Mouse (Mus musculus) embryo, embryonic 11.5 days (tissue): ENCODE data around the gene Aldoart2.
A peak's percentile ranks its signal among the peaks of the same experiment; 100 is the strongest.
"Not testable (repeated sequence)": the region's sequence is repeated elsewhere in the genome, so short reads cannot be mapped to it uniquely, and the experiment has no call there.

Experiments used
- DNase-seq: peaks from one replicate; pipeline ENCODE4 v3.0.0-alpha.2; 2012; ENCODE audit warnings: low read depth, low spot score

The Aldoart2 gene

DNA sequence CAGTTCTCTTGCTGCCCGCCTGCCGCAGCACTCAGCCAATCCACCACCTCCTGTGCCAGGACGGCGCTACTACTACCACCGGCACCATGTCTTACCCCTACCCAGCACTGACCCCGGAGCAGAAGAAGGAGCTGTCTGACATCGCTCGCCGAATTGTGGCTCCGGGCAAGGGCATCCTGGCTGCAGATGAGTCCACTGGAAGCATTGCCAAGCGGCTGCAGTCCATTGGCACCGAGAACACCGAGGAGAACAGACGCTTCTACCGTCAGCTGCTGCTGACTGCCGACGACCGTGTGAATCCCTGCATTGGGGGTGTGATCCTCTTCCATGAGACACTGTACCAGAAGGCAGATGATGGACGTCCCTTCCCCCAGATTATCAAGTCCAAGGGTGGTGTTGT lies at the start of gene Aldoart2:
Gene Aldoart2 (plus strand): TSS at position 34 of the 400 bp plus-strand sequence.
- no peak for DNase-seq

DNA sequence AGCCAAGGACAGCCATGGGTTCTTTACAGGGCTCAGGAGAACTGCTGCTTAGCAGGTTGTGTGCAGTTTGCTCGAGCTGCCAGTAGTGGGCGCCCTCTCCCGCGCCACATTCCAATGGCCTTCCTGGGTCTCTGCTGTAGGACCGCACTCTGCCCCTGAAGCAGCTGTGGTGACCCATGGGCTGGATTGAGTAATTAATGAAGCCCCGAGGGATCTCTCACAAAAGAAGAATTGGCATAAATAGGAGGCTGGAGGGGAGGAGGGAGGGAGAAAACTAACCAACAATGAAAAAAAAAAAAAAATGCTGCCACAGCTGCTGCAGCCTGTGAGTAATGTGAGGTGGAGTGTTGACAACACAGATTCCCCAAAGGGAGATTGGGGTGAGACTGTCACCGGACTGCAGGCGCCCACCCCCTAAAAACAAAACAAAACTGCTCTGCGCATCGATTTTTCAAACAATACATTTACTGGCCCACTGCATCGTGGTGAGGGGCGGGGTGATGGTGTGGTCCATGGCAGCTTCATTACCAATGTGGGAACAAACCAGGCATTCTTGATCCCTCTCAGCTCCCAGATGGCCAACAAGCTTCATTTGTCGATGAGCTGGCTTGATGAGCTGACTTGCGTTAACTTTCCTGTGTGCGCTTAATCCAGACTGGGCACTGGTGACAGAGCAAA lies 46.8 kb upstream of the Aldoart2 start:
- DNase-seq = peak; percentile 23

DNA sequence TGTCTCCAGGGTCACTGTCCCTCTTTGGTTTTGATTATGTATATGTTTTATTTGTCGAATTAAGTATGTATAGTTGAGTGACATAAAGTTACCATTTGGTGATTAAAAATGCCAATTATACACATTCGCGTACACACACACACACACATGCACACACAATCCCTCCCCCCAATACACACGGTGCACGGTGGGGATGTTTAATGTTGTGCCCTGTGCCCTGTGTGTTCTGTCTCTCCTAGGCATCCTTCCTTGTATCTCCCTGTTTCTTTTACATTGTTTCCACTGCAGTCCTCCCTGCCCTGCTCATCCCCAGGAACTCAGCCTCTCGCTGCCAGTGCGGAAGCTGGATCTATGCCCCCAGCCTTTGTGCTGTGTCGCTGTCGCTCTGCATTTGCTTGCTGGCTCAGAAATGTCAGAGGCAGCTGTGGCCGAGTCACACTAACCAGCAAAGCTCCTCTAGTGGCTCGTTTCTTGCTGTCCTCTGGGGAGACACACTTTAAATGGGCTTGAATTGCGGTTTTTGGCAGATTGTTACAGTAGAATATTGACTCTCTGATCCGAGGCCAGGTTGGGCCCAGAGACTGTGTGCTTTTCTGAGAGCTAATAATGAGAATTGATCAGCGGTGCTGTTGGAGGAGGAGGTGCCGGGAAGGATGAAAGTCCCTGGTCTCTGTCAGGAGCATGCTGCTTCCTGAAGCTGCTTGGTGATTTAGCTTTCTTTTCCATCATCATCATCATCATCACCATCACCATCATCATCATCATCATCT lies 37.9 kb upstream of the Aldoart2 start:
- no peak for DNase-seq

DNA sequence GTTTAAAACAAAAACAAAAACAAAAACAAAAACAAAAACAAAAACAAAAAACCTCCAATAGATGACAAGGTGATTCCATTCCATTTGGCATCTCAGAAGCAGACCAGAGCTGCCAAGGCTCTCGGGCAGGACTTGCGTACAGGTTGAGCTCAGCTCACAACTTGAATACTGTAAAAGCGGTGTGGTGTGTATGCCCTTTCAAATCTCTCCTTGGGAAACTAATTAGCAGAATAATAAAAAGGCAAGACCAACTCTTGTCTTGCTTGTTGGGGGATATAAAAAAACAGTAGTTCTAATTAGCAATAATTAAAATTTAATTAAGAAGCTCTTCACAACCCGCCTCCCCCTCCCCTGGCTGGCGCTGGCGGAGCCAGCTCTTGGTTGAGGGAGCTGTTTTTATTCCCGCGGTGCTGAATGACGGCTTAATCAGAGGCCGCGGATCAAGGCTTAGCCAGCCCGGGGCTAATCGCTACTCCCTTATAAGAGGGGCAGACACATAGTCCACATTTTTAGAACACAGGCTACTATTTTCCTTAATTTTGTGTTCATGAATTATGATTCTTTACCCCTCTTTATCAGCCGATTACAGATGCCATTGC lies 28.4 kb upstream of the Aldoart2 start:
- peak; percentile 17 for DNase-seq

DNA sequence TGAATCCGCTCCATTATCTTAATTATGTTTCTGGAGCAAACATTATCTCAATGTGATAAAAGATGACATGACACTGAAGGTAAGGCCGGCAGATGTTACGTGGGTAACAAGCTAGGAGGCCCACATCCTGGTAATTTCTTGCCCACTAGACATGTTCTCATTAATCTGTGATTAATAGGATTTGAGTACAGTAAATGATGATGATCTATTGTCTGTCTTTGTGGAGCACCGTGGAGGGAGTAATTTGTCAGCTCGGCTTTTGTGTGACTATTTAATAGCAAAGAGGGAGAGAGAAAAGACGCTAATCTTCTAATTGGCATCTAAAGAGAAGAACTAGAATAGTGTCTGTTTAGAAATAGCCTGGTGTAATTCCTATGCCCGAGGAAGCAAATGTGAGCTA lies 27.3 kb upstream of the Aldoart2 start:
- DNase-seq = no peak

DNA sequence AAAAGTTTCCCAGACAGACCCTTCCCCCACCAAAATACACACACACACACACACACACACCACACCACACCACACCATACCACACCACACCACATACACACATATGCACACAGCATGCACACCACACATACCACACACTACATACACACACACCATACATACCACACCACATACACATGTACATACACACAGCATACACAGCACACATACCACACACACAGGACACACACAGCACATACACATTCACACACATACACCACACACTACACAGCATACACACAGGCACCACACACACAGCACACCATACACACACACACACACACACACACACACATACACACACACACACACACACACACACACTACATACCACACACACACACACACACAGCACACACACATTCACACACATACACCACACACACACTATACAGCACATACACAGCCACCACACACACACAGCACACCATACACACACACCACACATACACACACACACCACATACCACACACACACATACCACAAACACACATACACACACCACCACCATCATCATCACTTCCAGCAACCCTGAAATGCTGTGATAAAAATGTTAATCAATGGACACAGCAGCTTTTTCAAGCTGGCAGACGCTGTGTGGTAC lies 26.6 kb upstream of the Aldoart2 start:
- no peak for DNase-seq

DNA sequence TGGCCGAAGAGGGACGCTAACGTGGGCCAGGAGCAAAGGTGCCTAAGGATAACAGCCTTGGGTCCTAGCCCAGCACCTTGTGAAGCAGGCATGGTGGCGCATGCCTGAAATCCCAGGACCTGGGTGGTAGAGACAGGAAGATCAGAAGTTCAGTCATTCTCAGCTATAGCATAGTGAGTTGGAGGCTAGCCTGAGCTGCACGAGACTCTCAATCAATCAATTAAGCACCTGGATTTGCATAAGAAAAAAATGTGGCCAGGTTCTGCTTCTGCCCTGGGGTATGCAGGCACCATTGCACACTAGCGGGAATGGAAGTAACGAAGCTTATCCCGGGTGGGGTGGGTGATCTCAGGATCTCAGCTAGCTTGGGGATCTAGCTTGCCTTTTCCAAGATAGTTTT lies 25.9 kb upstream of the Aldoart2 start:
- DNase-seq = no peak

DNA sequence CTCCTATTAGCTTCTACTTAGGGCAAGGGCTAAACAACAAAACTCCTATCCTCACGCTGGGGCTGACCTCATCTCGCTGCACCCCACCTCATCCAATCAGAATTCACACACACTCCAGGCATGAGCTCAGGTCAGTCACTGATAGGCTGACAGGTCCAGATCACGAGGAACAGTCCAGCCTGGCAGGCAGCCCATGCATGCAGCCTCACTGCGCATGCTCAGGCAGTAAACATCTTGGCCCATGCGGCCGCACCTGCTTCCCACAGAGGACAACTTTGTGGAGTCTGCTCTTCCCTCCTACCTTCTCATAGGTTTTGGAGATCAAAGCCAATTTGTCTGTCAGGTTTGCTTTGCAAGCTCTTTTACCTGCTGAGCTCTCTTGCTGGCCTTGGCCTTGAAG lies 10.1 kb upstream of the Aldoart2 start:
- DNase-seq = not testable (repeated sequence)

DNA sequence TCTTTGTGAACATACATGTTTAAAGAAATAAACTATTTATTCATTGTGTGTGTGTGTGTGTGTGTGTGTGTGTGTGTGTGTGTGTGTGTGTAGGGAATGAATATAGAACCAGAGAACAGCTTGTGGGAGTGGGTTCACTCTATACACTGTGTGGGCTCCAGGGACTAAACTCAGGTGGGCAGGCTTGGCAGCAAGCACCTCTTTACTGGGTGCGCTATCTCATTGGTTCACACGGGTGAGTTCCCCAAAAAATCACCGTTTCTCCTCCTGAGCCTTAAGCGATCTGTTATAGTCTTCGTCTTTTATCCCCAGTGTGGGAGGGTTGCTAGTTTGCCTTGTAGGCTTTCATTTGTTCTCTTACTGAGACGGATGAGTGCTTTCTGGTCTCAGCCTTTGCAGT lies 7.2 kb upstream of the Aldoart2 start:
- no peak for DNase-seq

DNA sequence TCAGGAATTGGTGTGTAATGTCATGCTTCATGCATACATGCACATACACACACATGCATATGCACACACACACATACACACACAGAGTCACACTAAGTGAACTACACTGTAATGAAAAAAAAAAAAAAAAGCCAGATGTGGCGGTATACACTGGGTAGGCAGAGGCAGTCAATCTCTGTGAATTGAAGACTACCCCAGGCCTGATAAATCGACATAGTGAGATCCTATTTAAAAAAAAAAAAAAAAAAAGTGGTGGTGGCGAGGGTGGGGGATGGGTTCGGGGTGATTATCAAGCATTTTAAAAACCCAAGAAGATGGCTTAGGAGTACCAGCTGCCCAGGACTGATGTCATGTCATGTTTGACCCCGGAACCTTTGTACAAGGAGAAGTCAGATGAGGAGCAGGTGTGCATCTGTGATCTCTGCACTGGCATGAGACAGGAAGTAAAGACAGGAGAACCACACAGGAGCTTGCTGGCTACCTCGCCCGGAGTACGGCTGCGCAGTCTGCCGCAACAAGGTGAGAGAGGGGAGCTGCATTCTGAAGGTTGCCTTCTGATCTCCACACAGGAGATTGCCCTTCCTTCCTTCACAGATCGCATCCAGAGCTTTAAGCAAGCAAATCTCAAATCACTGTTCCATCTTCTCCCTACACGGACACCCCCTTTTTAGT lies 5.7 kb upstream of the Aldoart2 start:
- DNase-seq = no peak

DNA sequence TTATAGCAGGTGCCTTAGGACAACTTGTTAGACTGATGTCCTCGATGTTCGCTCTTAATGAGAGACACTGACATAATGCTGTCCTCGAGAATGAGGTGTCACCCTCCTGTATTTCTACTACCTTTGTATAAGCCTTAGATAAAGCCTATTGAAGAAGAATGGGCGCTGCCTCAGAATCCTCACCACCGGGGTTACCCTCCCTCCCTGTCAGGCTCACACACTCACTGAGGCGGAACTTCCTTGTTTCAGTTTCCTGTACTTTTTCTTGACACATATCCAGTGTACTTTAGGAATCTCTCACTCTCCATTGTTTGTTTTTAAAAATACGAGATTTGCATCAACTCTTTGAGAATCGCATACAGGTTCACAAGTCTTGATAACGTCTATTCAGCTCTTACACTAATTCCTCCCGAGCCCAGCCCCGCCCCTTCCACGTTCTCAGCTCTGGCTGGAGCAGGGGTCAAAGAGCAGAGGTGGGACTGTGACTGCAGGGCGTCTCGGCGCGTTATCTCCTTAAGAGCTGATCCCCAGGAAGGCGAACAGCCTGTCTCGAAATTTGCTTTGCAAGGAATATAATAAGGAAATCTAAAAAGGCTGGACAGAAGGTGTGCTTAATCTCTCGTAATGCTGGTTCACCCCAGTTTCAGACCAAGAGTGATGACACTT lies 4.9 kb upstream of the Aldoart2 start:
- DNase-seq = no peak

DNA sequence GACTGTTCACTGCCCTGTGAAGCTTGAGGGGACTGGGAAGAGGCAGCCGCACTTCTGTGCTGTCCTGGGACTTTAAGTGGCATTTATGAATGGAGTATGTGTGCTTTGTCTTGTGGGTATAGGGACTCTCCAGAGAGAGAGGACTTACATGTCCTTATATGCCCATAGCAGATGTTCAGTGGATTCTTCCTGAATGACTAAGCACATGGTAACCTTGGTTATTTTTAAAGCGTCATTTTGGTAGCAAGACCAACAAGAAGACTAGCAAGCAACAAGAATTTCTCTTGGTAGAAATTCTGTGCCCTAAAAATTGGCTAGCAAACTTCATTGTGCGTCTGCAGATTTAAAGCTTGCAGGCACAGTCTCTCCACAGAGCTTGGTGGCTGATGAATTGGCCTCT lies 1.3 kb upstream of the Aldoart2 start:
- no peak for DNase-seq

DNA sequence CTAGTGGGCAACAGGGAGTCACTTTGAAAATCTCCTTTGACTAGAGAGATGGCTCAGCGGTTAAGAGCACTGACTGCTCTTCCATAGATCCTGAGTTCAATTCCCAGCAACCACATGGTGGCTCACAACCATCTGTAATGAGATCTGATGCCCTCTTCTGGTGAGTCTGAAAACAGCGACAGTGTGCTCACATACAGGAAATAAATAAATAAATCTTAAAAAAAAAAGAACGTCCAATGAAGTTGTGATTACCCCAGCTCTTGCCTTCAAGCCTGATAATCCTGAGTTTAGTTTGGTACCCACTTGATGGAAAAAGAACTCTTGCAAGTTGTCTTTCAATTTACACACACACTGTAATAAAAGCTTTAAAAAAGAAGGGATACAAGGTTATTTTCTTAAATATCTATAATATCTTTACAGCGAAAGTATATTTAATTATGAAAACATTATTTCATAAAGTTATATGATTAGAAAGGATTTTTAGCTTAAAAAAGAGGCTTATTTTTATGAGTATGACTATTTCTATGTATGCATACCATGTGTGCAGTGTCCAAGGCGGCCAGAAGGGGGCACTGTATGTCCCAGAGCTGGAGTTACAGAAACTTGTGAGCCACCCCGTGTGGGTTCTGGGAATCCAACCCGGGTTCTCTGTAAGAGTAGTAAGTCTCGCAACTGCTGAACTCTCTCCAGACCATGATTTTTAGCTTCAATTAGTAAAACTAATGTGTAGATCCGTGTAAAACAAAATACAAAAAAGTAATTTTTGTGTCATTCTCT lies 664 bp upstream of the Aldoart2 start:
- no peak for DNase-seq

DNA sequence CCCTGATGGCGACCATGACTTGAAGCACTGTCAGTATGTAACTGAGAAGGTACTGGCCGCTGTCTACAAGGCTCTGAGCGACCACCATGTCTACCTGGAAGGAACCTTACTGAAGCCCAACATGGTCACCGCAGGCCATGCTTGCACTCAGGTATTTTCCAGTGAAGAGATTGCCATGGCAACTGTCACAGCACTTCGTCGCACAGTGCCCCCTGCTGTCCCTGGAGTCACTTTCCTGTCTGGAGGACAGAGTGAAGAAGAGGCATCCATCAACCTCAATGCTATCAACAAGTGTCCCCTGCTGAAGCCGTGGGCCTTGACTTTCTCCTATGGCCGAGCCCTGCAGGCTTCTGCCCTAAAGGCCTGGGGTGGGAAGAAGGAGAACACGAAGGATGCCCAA lies 828 bp downstream of the Aldoart2 start:
- DNase-seq = no peak

DNA sequence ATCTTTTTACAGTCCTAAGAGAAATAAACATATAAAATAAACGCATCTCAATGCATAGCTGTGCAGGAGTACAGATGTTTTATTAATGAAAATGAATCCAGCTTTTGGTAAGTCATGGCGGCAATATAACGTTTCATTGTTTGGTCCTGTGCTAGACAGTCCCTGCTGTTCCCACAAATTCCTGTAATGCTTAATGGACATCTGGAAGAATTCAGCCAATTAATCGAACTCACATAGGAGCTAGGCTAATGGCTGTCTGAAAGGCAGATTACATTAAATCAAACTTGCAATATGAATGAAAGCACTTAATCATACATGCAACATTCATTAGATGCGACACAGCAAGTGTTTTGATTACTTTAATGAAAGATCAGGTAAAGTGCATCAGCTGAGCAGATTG lies 1.8 kb downstream of the Aldoart2 start:
- DNase-seq = no peak

DNA sequence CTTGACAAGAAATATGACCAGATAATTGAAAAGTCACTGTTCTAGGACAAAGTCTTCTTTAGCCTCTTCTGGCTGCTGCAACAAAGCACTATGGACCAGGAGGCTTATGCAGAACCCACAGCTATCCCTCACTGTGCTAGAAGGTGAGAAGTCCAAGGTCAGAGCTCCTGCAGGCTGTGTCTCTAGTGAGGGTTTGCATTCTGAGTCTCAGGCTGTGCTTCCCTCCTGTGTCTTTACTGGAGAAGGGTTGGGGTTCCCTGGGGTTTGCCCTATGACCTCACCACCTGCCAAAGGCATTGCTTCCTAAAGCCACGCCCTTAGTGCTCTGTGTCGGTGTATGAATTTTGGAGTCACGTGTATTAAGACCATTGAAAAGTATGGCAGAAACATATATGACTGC lies 3.4 kb downstream of the Aldoart2 start:
- no peak for DNase-seq

DNA sequence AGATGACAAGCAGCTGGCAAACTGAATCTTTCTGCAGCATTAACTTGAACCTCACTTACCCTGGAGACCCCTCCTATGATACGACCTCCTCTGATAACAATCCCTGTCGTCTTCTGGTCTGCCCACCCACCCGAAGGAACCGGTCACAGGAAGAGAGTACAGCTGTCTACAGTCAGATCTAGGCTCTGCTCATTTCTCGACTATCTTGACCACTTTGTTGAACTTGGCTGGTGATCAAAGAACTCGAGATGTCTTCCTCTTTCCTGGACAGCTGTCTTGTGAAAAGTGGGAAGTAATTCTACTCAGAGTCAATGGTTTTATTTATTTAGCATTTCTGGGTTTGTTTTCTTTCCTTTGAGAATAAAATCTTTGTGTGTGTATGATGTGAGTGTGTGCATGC lies 4.6 kb downstream of the Aldoart2 start:
- no peak for DNase-seq

DNA sequence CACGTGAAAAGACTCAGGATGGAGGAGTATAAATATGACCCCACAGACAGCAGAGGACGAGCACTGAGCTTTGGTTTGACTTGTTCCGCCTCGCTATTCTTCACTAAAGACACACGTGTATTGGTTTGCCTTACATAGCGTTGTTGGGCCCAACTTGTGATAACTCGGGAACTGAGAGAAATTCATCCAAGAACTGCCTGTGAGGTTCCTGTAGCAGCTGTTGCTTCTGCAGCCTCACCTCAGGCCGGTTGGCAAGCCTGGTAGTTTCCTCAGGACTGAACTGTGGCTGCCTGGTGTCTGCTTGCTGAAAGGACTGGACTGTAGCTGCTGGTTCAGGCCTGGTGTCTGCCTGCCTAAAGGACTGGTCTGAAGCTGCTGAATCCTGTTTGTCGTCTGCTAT lies 5.6 kb downstream of the Aldoart2 start:
- DNase-seq = no peak

DNA sequence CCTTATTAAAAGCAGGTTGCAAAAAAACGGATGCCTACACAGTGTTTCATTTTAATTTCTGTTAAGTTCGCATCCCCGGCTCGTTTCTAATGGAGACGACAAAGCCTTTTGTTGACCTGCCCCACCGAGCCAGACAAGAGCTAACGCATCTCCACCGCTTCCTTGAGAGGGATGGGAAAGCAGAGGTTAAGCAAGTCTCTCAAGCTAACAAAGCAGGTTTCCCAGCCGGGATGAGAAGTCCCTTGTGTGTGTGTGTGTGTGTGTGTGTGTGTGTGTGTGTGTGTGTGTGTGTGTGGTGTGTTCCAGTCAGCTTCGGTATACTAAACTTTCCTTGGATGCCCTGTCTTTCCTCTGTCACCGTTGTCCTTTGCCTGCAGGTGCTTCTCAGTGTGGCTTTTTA lies 6.1 kb downstream of the Aldoart2 start:
- no peak for DNase-seq

DNA sequence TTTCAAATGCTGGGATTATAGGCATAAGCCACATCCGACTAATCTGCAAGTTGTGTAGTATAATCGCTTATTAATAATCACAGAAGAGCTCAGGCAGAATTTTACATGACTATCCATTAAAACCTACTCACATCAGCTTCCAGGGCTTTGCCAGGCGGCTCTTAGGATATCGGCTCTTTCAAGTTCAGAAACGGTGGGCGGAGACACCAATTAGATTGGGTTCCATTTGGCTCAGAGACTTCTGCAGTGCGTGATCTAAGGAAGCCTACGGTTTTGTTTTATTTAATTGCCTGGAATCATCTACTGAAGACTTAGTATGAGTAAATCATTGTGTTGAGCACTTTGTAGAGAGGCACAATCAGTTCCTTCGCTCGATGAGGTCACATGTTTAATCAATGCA lies 6.6 kb downstream of the Aldoart2 start:
- DNase-seq = no peak

DNA sequence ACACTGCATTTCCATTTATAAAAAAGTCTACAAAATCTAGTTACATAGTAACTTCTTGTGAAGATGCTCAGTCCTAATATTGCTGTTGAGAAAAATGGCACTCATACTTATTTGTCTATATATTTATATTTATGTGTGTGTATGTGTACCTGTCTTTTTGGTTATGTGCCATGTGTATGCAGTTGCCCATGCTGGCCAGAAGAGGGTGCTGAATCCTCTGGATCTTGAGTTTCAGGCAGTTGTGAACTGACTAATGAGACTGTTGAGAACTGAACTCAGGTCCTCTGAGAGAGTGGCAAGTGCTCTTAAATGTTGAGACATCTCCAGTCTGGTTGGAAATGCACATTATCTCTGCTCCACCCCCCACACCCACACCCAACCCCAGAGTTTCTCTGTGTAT lies 8.1 kb downstream of the Aldoart2 start:
- no peak for DNase-seq
